Comparison of ENCODE assay signal across 8 mouse cellular contexts in the genomic region with DNA sequence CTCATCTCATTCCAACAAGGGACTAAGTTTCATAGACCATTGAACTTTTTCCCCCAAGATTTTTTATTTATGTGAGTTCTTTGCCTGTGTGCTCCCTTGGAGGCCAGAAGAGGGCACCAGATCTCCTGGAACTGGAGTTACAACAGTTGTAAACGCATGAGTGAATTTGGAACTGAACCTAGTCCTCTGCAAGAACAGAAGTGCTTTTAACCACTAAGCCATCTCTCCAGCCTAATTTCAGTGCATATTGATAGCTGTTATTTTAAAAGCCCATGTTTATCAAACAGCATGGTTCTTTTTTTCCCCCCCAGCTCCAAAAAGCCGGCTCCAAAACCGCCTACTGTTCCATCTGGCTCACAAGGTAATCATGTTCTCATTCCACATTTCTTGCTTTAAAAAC. TPM values are rescaled to one million over a fixed set of nuclear protein-coding genes. Genes with fewer than 3 reads are reported as not detected.
DNase-seq lines count a peak whose midpoint lies in the region; ATAC-seq and TF ChIP-seq lines count a peak whose summit lies in the region.
"Had no signal": no experiment of that assay in that cellular context is flagged by ENCODE, and none has a peak within 500 bp of the region (broad histone marks: within the 10 kb centered on the region; RNA-seq: fewer than 3 reads in every experiment).

No protein-coding gene starts in this region.

- no peak overlapping the region for H3K9ac ChIP-seq in intestine, postnatal 0 days (ENCODE audit: low read depth, low read length)
- no peak overlapping the region for H3K9ac ChIP-seq in intestine, embryonic 15.5 days
- H3K9ac ChIP-seq in forebrain, embryonic 12.5 days: no peak overlapping the region

- 86% methylated on average over 3 of the region's 3 CpGs for WGBS in intestine, postnatal 0 days
- WGBS in intestine, embryonic 15.5 days: 84% methylated on average over 3 of the region's 3 CpGs
- 80% methylated on average over 3 of the region's 3 CpGs for WGBS in forebrain, embryonic 12.5 days

- no peak for DNase-seq in G1E (ENCODE audit: low spot score)
- peak; percentile 26 for DNase-seq in c-Kit-positive CD71-negative TER-119-negative erythroid progenitor cells, embryonic 14.5 days (ENCODE audit: low read depth)
- peak; percentile 6 to 31 for DNase-seq in kidney, postnatal 4 days

- no peaks in the 10 kb centered on the region for H3K36me3 ChIP-seq in intestine, postnatal 0 days (ENCODE audit: control insufficient read depth, insufficient read depth)
- H3K36me3 ChIP-seq in intestine, embryonic 15.5 days: no peaks in the 10 kb centered on the region
- peaks cover 13% of the 10 kb centered on the region for H3K36me3 ChIP-seq in G1E (replicated peaks)
- H3K36me3 ChIP-seq in forebrain, embryonic 12.5 days (replicated peaks): peaks cover 30% of the 10 kb centered on the region

- H3K4me3 ChIP-seq in intestine, postnatal 0 days (ENCODE audit: low read depth, low read length): no peak overlapping the region
- H3K4me3 ChIP-seq in intestine, embryonic 15.5 days (replicated peaks): no peak overlapping the region
- no peak overlapping the region for H3K4me3 ChIP-seq in G1E (ENCODE audit: low read depth, low read length)
- no peak overlapping the region for H3K4me3 ChIP-seq in forebrain, embryonic 12.5 days (replicated peaks)

- no peaks in the 10 kb centered on the region for H3K27me3 ChIP-seq in intestine, postnatal 0 days (replicated peaks; ENCODE audit: control insufficient read depth, insufficient read depth, low read length)
- no peaks in the 10 kb centered on the region for H3K27me3 ChIP-seq in intestine, embryonic 15.5 days (replicated peaks)
- H3K27me3 ChIP-seq in G1E (ENCODE audit: insufficient read depth, low read length): no peaks in the 10 kb centered on the region
- H3K27me3 ChIP-seq in forebrain, embryonic 12.5 days: no peaks in the 10 kb centered on the region

- TF ChIP-seq CTCF in intestine, postnatal 0 days (IDR thresholded peaks at IDR 0.05; ENCODE audit: low read depth): peak; percentile 71
- 0 out of 2 replicates have a peak, but pooled peaks have one; percentile 10 for TF ChIP-seq CTCF in G1E (IDR thresholded peaks at IDR 0.05; ENCODE audit: low read depth, low read length)

- H3K9me3 ChIP-seq in intestine, postnatal 0 days (ENCODE audit: control insufficient read depth): no peaks in the 10 kb centered on the region
- no peaks in the 10 kb centered on the region for H3K9me3 ChIP-seq in intestine, embryonic 15.5 days
- no peaks in the 10 kb centered on the region for H3K9me3 ChIP-seq in G1E (replicated peaks)
- H3K9me3 ChIP-seq in forebrain, embryonic 12.5 days: no peaks in the 10 kb centered on the region

- no peak overlapping the region for H3K4me2 ChIP-seq in intestine, postnatal 0 days (replicated peaks; ENCODE audit: low read depth)
- H3K4me2 ChIP-seq in intestine, embryonic 15.5 days (replicated peaks): no peak overlapping the region
- H3K4me2 ChIP-seq in forebrain, embryonic 12.5 days: no peak overlapping the region

- no peaks in the 10 kb centered on the region for H3K4me1 ChIP-seq in intestine, postnatal 0 days (replicated peaks; ENCODE audit: control insufficient read depth, insufficient read depth, low read length)
- no peaks in the 10 kb centered on the region for H3K4me1 ChIP-seq in intestine, embryonic 15.5 days (replicated peaks)
- no peaks in the 10 kb centered on the region for H3K4me1 ChIP-seq in G1E (ENCODE audit: insufficient read depth, low read depth, low read length)
- H3K4me1 ChIP-seq in forebrain, embryonic 12.5 days: no peaks in the 10 kb centered on the region

- ATAC-seq in intestine, postnatal 0 days: no peak
- no peak for ATAC-seq in intestine, embryonic 15.5 days
- no peak for ATAC-seq in G1E (ENCODE audit: extremely low read depth, insufficient number of reproducible peaks, low FRiP score, poor library complexity, severe bottlenecking)
- peak; percentile 48; the same call in 1 of the 2 replicates for ATAC-seq in neutrophil, adult 5-6 weeks (ENCODE audit: extremely low read depth, insufficient number of reproducible peaks, low FRiP score, poor library complexity, severe bottlenecking)
- ATAC-seq in forebrain, embryonic 12.5 days (ENCODE audit: low FRiP score): no peak

- no peak overlapping the region for H3K27ac ChIP-seq in intestine, postnatal 0 days (ENCODE audit: low read depth, low read length)
- no peak overlapping the region for H3K27ac ChIP-seq in intestine, embryonic 15.5 days
- no peak overlapping the region for H3K27ac ChIP-seq in forebrain, embryonic 12.5 days
- H3K27ac ChIP-seq: macrophage had no signal

RNA-seq across cellular contexts. Expression of a gene that starts 8.4 kb away (rescaled TPM):
- polyA plus RNA-seq in intestine, postnatal 0 days (2015; fragmentation: Nextera tagmentation; extraction: Ambion mirVana): 0.71 and 0.85 TPM in 2 replicates
- 3.8 and 4.0 TPM in 2 replicates for polyA plus RNA-seq in intestine, embryonic 15.5 days (2015; fragmentation: Nextera tagmentation; extraction: Ambion mirVana)
- 6.1 and 6.5 TPM in 2 replicates for total RNA-seq in G1E (2014; fragmentation: Nextera tagmentation)
- 2.7 and 5.9 TPM in 2 replicates for total RNA-seq in G1E (2017)
- 0.31 and 0.89 TPM in 2 replicates for polyA plus RNA-seq in G1E (2012)
- not detected in 2 replicates for total RNA-seq in neutrophil, adult 5-6 weeks (2017)
- 12.7 TPM in 2 replicates for polyA plus RNA-seq in forebrain, embryonic 12.5 days (2016; fragmentation: Nextera tagmentation; extraction: Ambion mirVana)

RNA-seq across cellular contexts. Expression of a gene that starts 35.3 kb away (rescaled TPM):
- polyA plus RNA-seq in intestine, postnatal 0 days (2015; fragmentation: Nextera tagmentation; extraction: Ambion mirVana): 22.7 and 22.8 TPM in 2 replicates
- 13.9 and 15.2 TPM in 2 replicates for polyA plus RNA-seq in intestine, embryonic 15.5 days (2015; fragmentation: Nextera tagmentation; extraction: Ambion mirVana)
- total RNA-seq in G1E (2014; fragmentation: Nextera tagmentation) (210 and 217 TPM in 2 replicates), G1E (2017) (107 and 112 TPM in 2 replicates)
- polyA plus RNA-seq in G1E (2012): 44.0 and 45.8 TPM in 2 replicates
- total RNA-seq in neutrophil, adult 5-6 weeks (2017): 141 and 159 TPM in 2 replicates
- 1.4 and 1.7 TPM in 2 replicates for polyA plus RNA-seq in forebrain, embryonic 12.5 days (2016; fragmentation: Nextera tagmentation; extraction: Ambion mirVana)

RNA-seq across cellular contexts. Expression of a gene that starts 44.1 kb away (rescaled TPM):
- polyA plus RNA-seq in intestine, postnatal 0 days (2015; fragmentation: Nextera tagmentation; extraction: Ambion mirVana): 6.9 and 10.2 TPM in 2 replicates
- polyA plus RNA-seq in intestine, embryonic 15.5 days (2015; fragmentation: Nextera tagmentation; extraction: Ambion mirVana): 9.5 and 11.7 TPM in 2 replicates
- total RNA-seq in G1E (2014; fragmentation: Nextera tagmentation) (108 and 124 TPM in 2 replicates), G1E (2017) (25.8 and 26.9 TPM in 2 replicates)
- 3.6 and 4.1 TPM in 2 replicates for polyA plus RNA-seq in G1E (2012)
- 41.0 and 51.3 TPM in 2 replicates for total RNA-seq in neutrophil, adult 5-6 weeks (2017)
- 18.6 and 27.2 TPM in 2 replicates for polyA plus RNA-seq in forebrain, embryonic 12.5 days (2016; fragmentation: Nextera tagmentation; extraction: Ambion mirVana)
